Mouse (Mus musculus): ENCODE measurements around the gene Hdac9.

- TF ChIP-seq CTCF (IDR thresholded peaks at IDR 0.05; ENCODE audit: low read depth, low read length) (no peak), POLR2A (IDR thresholded peaks at IDR 0.05; ENCODE audit: borderline replicate concordance, low read depth, low read length) (no peak)
Observed at GRCm38 (mm10) chr12:34906376-34906703, 10.6 kb downstream of the Hdac9 start.

Data from bone marrow macrophage, adult 2 months (primary cell).